Mouse (Mus musculus) testis, adult 2 months (tissue): ENCODE measurements at regions not wholly inside any gene's neighbourhood (a gene's known extent, or its start where the extent isn't known, plus 50 kb on each side); places are given as distances from the start of the nearest gene placed in this dataset.

Source experiments
- CTCF ChIP-seq: fragments of 200-500 bp; IDR thresholded peaks from 2 replicates; pipeline ENCODE4 v1.5.1; 2012; ENCODE audit warnings: low read depth, mild to moderate bottlenecking, inconsistent platforms, low read length, moderate library complexity; ENCODE audit not compliant: control insufficient read depth, insufficient read depth, insufficient replicate concordance
- POLR2A ChIP-seq: fragments of 200-500 bp; IDR thresholded peaks from 2 replicates; pipeline ENCODE4 v1.6.1; 2012; ENCODE audit warnings: low read depth, mild to moderate bottlenecking, inconsistent platforms, low read length, moderate library complexity; ENCODE audit not compliant: control insufficient read depth

- TF ChIP-seq POLR2A (no peak), CTCF (no peak)
Measured at GRCm38 (mm10) chr14:15801477-15802099, 362.8 kb upstream of the Lrrc3b start.
